Mouse (Mus musculus): ENCODE measurements around the gene Lrch1.

Lrch1 gene

GRCm38 (mm10) chr14:74723541-74723940, 224.1 kb downstream of the Lrch1 start:
- DNase-seq (ENCODE audit: low spot score in 2 of 2) = no peak

DNA sequence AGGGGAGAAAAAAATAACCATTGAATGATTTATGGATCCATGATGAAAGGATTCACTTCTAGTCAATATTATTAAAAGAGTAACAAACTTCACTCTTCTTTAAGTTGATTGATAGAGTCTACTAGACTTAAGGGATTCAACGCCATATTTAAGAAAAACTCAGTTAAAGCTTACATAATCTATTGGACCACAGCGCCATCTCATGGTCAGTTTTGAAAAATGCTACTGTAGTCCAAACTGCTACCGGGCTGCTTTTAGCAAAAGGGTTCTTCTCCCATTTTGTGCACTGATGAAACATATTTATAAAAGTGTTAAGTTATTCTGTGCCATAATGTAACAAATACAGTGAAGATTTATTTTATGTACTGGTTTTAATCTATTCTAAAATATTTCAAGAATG, 238.6 kb downstream of the Lrch1 start:
- DNase-seq (ENCODE audit: low spot score in 2 of 2) = peak in 1 of 2 experiments; percentile 22

Measured in frontal cortex, postnatal 10 days (tissue).